Mouse (Mus musculus): ENCODE data around the gene Olfr448.

The Olfr448 gene

DNA sequence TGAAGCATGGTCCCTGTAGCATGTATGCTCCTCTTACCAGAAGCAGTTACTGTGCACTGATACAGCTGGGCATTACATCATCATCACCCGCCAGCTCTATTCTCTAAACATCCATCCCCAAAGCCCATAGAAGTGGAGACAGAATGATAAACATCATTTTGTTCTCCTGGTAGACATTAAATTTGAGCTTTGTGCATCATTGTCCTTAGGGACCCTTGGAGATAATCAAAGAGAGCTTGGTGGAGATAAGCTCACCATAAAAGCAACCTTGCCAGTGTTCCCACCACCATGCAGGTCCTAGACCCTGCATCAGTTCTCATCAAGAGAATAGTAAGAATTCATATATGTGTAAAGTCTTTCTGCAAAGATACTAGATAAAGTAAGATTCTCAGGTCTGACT, at the start of gene Olfr448:
Olfr448 (plus strand) TSS at position 301 of the 400 bp plus-strand sequence.
- no peak for DNase-seq

DNA sequence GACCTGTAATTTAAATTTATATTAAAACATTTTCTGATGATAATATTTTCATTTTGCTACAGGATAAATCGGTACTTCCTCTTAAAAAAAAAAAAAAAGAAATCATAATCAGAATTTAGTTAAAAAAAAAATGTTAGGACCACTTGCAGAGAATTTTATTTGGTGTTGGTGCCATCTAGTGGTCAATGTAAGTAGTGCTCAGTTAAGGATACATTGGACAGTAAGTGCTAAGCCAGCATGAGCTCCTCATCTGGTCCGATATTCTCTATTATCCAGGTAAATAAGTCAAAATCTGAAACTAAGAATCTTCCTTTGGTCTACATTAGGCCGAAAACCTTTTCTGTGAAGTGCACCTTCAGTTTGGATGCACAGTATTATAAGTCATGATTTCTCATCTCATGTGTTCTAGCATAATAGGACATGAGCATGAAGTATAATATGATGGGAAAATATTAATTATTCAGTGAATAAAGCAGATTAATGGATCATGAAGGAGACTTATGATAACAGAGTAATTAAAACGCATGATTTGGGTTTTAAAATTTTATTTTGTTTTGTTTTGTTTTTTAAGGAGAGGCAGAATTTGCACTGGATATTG, 29.9 kb upstream of the Olfr448 start:
- DNase-seq, result no peak

DNA sequence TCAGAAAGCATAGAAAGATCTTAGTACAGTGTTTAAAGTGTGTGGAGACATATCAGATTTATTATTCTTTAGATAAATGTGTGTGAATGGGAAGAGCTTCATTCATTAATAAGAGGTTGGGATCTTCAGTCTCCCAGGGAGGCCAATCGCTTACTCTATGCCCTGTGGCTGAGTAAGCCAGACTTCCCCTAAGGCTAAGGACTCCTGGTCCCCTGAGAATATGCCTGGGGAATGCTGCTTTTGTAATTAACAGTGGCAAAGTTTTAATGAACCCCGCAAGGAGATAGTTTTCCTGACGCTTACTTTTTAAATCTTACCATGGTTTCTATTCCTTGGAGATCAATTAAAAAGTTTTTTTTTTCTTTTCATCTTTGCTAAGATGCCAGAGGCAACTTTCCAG, 20.5 kb upstream of the Olfr448 start:
- DNase-seq, result no peak

DNA sequence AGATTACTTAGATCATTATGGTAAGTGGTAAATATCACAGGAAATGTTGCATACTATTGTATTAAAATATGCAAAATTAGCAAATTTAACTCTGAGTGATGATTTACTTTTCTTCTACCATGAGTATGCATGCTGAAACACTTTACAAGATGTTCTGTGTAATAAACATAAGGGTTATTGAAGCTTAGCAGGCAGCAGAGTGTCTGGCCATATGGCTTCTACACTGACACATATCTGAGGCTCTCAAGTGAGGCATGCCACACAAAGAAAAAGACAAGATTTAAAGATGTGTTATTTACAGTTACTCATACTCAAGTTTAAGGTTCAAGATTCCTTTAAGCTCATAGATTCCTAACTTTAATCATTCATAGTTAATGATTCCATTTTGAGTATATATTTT, 13.9 kb upstream of the Olfr448 start:
- no peak for DNase-seq

- no peak for DNase-seq
Measured at GRCm38 (mm10) chr6:42900345-42900744, 10.1 kb downstream of the Olfr448 start.

GRCm38 (mm10) chr6:42908578-42908977, 18.3 kb downstream of the Olfr448 start, which contains the start of gene Olfr447:
TSS of gene Olfr447 (plus strand) at chr6:42908878.
- DNase-seq, result no peak

GRCm38 (mm10) chr6:42921077-42921476, 30.8 kb downstream of the Olfr448 start, which contains the start of gene Olfr446:
TSS of gene Olfr446 (plus strand) at chr6:42921377.
- no peak for DNase-seq

All from thymus, adult 18-20 months (tissue).